Mouse (Mus musculus) ovary, postnatal 36 days (tissue): ENCODE results near the gene Rgs11.

Experiments
- DNase-seq: peaks from one replicate; pipeline ENCODE4 v3.0.0; 2022; ENCODE audit warnings: low spot score, mixed read lengths

The Rgs11 gene

DNA sequence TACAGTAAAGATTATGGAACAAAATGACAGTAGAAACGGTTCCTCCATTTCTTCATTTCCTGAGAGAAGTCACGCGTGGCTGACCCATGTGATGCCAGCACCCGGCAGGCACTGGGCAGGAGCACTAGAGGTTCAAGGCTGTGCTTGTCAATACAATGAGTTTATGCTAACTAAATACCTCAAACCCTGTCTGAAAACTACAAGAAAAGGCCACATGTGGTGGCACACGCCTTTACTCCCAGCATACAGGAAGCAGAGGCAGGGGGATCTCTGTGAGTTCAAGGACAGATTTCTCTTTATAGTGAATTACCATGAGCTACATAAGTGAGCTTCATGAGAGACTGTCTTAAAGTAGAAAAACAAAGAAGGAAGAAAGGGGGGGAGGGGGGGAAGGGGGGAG is 28.4 kb downstream of the Rgs11 start:
- DNase-seq, result no peak

DNA sequence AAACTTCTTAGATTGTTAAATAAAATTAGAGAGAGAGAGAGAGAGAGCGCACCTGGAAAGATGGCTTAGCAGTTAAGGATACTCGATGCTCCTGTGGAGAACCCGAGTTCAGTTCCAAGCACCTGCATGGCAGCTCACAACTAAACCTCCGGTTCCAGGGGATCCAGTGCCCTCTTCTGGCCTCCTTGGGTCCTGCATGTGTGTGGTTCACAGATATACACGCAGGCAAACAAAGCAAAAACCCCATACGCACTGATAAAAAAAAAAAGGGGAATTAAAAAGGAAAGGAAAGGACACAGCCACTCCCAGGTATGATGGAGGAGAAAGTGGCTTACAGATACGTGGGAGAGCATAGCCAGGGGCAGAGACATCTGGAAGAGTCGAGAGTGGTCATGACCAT is 30.1 kb downstream of the Rgs11 start:
- DNase-seq, result no peak

DNA sequence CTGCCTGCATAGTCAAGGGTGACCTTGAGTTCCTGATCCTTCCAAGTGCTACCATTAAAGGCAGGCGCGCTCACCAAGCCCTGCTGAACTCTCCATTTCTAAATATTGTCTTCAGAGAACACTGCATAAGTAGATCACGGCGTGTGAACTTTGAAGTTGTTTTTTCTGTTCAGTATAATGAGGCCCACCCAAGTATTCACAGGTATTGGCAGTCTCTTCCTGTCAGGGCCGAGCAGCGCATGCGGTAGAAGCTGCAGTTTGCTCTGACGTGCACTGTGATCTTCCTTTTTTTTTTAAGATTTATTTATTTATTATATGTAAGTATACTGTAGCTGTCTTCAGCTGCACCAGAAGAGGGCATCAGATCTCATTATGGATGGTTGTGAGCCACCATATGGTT is 31.6 kb downstream of the Rgs11 start:
- DNase-seq, result no peak

DNA sequence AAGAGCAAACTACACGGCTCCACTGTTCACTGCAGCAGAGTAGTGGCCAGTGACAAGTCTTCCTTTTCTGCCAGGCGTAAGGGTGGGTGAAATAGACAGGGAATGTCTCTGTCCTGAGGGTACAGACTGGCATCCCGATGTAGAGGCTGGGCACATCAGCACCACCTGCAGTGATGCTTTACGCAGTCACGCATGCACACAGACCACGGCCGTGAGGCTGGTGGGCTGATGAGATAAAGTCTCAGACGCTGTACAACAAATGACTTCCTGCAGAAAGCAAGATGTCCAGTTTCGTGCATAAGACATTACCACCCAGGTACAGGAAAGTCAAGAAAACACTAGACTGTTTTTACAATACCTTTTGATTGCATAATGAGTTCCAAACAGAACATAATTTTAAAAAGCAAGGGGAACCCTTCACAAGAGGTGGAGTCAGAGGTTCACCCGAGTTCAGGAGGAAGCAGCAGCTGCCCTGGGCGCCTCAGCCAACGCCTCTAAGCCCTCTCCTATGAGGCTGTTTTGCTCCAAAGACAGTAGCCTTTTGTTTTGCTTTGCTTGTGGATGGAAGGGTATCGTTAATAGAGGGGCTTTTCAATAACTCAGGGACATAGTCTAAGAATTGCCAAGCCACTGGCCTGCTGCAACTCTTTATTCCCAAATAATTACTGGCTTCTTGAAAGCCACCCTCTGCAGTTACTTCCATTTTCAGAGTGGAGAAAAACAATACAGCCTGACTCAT is 32.5 kb downstream of the Rgs11 start:
- no peak for DNase-seq

DNA sequence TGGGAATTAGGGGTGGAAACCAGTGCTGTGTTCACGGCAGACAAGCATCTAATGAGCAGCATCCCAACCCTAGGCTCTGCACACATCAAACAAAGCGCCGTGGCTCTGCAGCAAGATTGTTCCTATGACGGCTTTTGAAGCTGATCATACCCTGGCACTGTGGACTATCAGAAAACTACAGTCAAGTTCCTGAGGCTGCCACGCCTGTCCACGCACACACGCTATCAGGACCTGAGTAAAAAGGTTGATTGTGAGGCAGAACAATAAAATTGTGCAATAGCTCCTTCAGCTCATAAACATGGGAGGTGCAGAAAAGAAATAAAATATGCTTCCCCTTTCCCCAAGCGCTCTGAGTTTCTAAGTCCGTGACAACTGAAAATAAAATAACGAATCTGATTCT is 34.9 kb downstream of the Rgs11 start:
- DNase-seq, result no peak

DNA sequence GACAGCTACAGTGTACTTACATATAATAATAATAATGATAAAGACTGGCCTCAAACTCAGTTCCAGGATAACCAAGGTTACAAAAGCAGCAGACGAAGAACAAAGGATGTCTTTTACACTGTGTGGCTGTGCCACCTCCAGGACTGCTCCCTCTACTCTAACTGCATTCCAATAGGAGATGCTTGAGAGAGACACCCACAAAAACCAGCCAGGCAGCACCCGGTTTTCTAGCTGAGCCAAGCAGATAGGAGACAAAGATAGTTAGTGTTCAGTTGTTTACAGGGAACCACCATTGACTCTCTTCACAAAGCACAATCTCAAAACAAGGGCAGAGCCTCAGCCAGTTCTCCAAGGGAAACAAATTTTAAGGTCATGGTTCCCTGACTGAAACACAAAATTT is 36.8 kb downstream of the Rgs11 start:
- DNase-seq, result no peak

DNA sequence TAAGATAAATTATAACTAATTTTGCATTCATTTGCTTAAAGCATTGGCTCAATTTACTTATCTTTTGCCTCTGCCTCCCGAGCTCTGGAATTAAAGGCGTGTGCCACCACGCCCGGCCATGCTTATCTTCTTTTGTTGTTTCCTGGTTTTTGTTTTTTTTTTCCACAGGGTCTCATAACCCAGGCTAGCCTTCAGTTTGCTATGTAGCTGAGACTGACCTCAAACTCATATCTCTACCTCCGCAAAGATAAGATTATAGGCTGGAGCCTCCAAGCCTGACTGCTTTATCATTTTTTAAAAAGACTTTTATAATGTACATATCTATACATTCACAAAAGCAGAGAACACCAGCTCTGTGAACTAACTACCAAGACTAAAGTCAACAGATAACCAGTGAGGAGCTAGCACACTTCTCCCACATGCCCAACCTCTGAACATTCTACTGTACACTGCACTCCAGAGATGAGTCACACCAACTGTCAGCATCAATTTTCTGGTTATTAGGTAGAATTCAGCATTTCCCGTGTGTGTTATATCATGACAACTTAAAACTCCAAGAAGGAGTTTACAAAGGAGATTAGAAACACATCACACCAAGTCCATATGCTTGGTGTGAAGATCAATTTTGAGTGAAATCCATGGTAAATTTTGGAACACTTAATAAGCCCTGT is 37.5 kb downstream of the Rgs11 start:
- DNase-seq, result no peak

DNA sequence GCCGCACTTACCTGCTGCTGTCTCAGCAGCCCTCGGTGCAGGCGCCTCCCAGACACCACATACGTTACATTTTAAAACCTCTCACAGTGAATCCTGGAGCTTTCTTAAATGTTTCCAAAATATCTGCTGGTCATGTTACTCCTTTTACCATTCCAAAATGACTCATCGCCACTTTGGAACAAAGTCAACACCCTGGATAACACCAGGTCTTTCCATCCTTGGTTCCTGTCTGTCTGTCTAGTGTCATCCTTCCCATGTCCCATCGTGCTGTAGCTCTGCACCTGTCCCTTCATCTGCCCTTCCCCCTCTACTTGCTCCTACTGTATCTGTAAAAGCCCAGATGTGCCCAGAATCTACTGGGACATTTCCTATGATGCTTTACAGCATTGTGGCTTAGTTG is 38.2 kb downstream of the Rgs11 start:
- DNase-seq, result no peak

DNA sequence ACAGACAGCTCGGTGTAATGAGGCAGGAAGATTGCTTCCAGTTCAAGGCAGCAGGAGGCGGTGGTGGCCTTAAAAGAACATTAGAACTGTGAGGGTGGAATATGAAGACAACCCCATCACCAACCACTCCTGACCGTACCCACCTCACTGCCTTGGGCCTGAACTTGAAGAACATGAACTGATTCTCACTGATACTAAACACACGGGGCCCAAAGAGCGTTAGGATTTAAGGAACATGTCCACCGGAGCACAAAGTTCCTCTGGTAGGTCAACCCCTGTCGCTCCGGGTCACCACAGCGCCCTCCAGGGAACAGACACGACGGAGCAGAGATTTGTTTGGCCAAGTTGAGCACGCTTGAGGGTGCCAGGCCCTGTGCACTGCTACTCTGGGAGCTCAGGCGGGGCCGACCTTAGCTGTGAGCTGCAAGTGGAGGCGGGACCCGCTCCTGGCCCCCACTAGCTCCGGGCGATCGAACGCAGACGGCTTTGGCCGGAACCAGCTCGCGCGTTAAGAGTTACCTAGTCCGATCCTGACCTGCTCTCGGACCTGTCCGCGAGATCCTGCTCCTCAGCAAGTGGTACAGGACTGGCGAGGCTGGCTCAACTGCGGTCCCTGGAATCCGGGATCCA is 40.8 kb downstream of the Rgs11 start:
- DNase-seq, result peak; percentile 77

DNA sequence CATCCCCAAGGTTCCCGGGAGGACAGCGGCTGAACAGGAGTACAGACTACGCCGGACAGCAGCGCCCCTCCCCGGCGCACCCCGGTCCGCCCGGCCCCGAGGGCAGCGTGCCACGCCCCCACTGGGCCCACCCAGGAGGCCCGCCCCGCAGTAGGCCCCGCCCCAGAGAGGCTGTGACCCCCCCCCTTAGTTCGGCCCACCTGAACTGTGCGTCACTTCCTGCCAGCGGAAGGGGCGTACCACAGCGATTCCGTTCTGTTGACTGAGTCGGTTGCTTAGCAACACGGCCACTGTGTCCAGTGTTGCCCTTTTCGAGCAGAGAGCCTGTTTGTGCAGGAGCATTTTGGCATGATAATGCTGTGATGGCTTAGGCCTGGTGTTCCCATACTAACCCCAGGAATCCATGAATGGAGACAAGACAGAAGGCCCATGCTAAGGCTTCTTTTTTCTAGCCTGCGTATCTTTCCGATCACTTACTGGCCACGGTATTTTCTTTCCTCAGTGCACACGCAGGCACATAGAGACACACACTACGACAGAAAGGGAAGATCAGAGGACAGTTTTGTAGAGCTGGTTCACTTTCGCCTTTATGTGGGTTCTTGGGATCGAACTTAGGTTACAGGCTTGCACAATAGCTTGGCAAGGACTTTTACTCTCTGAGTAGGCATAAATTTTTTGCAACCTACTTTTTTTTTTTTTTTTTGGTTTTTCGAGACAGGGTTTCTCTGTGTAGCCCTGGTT is 41.5 kb downstream of the Rgs11 start, which contains the start of gene Fam234a:
TSS of gene Fam234a (minus strand) at position 142 of the 741 bp plus-strand sequence.
- peak; percentile 95 for DNase-seq

DNA sequence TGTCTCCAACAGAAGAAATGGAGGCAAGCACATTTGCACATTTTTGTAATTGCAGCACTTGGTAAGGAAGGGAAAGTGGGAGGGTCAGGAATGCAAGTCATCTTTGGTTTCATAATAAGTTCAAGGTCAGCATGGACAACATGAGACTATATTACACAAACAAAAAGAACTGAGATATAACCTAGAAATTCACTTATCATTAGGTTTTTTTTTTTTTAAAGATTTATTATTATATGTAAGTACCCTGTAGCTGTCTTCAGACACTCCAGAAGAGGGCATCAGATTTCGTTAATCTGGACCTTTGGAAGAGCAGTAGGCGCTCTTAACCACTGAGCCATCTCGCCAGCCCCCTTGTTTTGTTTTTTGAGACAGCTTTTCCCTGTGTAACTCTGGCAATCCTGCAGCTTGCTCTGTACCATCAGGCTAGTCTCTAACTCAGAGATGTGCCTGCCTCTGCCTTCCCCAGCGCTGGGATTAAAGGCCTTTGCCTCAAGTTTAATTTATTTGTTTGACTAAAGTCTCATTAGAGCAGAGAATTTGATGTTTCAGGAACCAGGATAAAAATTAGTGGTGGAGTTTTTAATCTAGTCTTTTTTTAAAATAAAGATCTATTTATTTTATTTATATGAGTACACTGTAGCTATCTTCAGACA is 49.3 kb downstream of the Rgs11 start:
- no peak for DNase-seq

DNA sequence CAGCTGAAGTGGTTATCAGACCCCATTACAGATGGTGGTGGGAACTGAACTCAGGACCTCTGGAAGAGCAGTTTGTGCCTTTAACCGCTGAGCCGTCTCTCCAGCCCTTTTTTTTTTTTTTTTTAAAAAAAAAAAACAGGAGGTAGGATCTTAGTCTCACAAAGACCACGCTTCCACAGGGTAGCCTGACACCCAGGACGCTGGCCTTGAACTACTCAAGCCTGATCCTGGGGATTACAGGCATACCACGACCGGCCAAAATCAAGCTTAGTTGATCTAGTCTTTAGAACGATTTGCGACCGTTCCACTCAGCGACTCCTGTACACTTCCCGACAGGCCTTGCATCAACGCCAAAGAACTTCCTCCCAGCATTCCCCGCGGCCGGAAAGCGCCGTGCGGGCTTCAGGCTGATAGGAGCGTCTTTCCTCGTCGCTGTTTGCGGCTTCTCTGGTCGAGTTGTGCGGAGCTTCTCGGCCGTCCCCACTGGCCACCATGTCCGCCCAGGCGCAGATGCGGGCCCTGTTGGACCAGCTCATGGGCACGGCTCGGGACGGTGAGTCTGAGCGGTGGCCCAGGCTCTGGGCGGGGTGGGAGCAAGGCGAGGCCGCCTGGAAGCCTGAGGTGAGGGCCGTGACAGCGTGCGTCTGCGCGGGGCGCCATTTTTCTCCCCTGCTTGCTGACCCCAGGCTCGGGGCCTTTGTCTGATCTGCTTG is 49.9 kb downstream of the Rgs11 start, which contains the start of gene Luc7l:
TSS of gene Luc7l (plus strand) at position 358 of the 713 bp plus-strand sequence.
- DNase-seq, result peak; percentile 91

DNA sequence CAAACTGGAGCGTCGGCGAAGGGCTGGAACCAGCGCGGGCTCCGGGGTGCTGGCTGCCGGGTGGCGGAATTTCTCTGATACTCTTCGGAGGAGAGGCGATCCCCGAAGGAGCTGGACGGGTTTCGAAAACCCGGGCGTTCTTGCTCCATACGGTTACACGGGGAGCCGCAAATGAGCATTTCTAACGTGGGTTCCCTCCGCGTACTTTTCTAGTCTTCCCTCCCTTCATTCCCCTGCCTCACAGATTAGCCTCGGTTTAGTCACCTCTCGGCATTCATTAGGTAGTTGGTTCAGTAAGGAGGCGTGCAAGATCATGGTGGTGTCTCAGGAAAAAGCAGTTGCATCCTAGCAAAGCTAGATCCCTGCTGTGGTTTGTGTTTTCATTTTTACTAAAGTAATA is 50.6 kb downstream of the Rgs11 start:
- no peak for DNase-seq

DNA sequence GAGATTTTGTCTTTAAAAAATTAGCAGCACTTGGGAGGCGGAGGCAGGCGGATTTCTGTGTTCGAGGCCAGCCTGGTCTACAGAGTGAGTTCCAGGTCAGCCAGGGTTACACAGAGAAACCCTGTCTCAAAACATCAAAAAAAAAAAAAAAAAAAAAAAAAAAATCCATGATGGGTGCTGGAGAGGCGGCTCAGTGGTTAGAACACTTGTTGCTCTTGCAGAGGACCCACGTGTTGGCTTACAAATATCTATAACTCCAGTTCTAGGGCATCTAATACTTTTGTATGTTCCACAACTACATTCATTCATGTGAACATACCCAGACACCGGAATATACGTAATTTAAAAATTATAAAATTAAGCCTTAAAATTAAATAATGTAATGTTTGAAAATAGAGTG is 52.6 kb downstream of the Rgs11 start:
- no peak for DNase-seq
